Mouse (Mus musculus) mature B cell (primary cell): Measurements from ENCODE around the gene Cd8a.
"Not testable (repeated sequence)": the region's sequence is repeated elsewhere in the genome, so short reads cannot be mapped to it uniquely, and the experiment has no call there.

Experiments
- in situ Hi-C: fragments of 300-500 bp; cut with MboI; formaldehyde crosslinking; loops from 2 replicates; pipeline ENCODE4 v1.14.3; 2019

Cd8a gene

DNA sequence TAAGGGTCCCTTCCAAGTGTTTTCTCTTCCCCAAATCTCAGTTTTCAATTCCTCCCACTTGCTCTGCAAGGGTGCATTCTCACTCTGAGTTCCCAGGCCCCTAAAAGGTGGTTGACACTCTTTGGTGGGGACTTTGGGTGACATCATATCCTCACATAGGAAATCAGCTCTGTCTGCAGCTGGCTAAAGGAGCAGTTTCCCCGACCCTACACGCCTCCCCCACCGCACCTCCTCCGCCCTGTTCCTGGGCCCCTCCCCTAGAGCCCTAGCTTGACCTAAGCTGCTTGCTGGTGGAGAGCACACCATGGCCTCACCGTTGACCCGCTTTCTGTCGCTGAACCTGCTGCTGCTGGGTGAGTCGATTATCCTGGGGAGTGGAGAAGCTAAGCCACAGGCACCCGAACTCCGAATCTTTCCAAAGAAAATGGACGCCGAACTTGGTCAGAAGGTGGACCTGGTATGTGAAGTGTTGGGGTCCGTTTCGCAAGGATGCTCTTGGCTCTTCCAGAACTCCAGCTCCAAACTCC lies at the start of gene Cd8a:
Gene Cd8a (plus strand): TSS at position 179 of the 527 bp plus-strand sequence.
- in situ Hi-C loops: no loop called here

DNA sequence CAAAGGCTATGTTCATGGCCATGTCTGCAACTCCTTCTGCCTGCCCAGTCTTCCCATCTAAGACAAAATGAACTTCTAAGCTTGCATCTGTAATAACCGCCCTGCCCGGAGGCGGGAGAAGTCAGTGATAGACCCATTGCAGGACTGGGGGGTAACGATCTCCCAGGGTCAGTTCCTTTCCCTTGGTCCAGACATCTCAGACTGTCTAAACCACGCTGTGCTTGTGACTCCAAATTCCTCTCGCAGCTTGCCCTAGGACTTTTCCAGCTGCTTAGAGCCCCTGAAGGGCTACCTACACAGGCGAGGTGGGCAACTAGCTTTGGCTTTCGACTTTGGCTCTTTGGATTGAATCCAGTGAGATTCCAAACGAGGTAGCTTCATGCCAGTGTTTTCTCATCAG lies 48.4 kb upstream of the Cd8a start:
- in situ Hi-C loops: no loop called here

DNA sequence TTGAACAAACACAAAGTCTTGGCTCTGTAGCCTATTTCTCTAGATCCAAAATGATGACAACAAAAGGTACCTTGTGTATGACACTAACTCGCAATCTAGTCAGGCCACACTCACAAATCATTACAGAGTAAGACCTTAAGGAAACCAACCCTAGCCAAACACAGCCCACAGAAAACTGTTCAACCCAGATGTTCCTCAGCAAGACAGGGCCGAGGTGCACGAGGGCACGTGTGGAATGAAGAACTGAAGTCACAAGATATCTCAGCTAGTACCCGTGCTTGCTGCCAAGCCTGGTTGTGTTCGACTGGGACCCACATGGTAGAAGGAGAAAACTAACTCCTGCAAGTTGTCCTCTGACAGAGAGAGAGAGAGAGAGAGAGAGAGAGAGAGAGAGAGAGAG lies 43.3 kb upstream of the Cd8a start:
- in situ Hi-C loops: no loop called here

DNA sequence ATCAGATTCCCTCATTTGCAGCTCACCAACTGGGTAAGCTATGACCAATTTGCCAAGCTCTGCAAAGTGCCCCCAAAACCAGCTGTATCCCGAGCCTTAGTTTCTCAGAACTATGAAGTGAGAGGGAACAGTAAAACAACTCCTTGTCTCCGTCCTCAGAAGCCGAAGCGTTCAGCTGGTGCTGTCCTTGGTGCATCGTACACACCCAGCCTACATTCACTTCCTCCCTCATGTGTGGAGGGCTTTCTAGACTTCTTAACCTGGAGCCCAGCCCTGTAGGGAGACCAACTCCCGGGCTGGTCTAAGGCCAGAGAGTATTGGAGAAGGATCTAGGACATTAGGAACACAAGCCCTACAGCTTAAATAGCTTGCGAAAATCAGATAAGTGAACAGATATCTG lies 42.7 kb upstream of the Cd8a start:
- in situ Hi-C loops: no loop called here

DNA sequence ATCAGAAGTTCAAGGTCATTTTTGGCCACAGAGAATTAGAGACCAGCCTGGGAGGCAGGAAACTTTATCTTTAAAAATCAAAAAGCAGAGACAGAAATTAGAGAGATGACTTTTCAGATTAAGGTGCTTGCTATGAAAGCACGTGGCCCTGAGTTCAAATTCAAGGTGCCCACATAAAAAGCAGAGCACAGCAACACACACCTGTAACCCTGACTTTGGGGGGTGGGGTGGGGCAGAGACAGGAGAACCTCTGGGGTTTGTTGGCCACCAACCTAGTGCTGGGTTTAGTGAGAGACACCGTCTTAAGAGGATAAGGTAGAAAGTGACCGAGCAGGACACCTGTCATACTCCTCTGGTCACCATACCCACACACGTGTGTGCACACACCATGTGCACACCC lies 41.7 kb upstream of the Cd8a start:
- in situ Hi-C loops: not testable (repeated sequence)

DNA sequence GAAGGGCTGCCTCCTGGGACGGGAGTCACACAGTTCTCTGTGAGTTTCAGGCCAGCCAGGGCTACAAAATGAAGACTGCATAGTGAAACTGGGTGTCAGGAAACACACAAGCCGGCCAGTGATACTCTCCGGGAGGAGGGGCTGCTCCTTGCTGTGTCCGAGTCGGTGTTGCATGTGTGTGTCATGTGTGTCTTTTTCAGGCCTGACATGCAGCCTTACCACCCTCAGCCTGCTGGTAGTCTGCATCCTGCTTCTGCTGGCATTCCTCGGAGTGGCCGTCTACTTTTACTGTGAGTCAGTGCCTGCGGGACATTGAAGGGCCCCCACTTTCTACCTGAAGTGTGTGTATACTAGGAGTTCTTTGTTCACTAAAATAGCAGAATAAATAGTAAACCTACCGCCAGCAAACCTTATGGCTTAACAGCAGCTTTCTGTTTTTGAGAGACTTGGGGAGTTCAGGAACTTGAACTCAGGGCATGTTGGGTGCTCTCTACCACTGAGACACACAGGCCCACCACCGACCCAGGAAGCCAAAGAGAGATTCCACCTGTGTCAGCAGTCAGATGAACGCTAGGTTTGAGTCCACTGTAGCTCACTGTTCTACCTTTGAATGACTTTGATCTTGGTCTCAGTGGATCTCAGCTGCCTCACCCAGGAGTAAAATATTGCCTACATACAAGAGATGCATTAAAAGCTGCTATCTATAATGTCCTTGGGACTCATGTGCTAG lies 40.8 kb upstream of the Cd8a start:
- in situ Hi-C loops: no loop called here

DNA sequence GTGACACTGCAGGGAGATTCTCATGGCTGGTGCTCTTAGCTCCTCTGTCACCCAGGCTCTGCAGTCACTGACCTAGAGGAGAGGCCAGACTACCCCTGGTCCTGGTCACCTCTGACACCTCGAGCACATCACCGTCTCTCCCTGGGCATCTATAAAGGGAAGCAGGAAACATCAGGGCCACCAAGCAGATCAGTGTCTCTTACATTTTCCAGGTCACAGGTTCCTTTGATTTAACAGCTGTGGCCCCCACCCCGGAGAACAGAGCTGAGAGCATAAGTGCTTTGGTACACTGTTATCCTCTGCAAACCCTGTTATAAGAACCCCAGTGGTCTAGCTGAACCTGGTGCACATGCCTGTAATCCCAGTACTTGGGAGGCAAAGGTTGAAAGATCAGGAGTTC lies 40.2 kb upstream of the Cd8a start:
- in situ Hi-C loops: no loop called here

DNA sequence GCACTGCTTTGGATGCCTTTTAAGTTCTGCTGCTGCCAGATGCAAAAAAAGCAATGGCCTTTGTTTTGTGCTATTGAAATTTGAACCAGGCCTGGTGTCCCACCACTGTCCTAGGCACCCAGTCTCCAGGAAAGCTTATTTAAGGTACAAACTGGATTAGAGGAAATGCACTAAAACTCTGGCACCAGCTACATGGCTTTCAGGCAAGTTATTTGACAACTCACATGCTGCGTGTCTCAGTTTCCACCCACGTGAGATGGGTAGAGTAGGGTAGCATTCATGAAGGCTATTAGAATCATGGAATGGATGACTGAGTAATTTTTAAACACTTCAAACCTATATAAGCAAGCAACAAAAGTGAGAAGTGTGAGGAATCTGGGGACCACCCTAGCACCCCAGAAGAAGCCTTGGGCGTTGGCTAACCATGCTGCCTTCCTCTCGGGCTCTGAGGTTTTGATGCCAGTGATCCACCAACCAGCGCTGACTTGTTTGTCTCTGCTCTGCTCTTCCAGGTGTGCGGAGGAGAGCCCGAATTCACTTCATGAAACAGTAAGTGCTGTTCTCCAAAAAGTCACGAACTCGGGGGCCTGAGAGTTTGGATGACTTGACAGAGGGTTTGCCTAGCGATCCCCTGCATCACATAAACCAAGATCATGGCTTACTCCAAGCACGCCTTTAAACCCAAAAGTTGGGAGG lies 39.5 kb upstream of the Cd8a start:
- in situ Hi-C loops: no loop called here

DNA sequence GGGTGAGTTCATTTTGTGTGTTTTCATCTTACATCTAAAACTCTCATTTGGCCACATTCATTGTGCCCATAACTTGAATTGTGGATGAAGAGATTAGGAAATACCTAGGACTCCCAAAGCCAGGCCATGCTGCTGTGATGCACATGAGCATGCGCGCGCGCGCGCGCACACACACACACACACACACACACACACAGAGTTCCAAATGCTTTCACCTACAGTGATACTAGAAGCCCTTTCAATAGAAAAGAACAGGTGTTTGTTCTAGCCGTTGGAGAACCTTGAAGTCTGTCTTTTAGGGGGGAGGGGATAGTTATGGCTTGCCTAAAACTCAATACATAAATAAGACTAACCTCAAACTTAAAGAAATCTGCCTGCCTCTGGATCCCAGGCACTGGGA lies 35.6 kb upstream of the Cd8a start:
- in situ Hi-C loops: no loop called here

DNA sequence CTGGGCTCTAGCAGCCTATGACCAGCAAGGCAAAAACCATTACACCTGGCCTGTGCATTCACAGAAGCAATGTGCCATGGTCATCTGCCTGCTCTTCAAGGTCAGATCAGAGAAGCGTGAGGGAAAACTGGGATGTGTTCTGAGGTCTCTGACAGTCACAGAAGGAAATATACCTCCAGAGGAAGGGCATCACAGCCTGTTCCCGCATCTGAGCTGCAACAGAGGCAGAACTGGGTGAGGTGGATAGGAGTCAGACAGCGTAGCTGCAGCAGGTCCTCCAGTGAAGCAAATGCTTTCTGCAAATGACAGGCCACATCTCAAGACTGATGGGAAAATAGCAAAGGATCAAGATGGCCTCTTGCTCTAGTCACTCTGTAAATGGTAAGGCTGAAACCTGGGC lies 34.3 kb upstream of the Cd8a start:
- in situ Hi-C loops: no loop called here

DNA sequence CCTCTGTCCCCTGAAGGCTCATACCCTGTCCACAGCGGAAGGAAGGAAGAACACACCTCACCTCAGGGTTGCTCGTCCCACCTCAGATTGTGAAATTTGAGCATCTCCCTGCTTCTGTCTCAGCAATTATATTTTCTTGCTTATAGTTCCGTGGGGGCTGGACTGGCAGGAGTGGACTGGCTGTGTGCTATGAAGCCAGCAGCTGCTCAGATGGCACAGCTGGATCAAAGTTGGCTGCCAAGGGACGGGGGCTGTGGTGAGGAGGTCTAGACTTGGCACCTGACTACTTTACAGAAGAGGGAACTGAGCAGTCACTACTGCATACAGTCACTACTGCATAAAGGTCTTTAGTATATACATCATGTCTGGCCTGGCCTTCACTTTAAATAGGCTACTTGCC lies 33.9 kb upstream of the Cd8a start:
- in situ Hi-C loops: no loop called here

DNA sequence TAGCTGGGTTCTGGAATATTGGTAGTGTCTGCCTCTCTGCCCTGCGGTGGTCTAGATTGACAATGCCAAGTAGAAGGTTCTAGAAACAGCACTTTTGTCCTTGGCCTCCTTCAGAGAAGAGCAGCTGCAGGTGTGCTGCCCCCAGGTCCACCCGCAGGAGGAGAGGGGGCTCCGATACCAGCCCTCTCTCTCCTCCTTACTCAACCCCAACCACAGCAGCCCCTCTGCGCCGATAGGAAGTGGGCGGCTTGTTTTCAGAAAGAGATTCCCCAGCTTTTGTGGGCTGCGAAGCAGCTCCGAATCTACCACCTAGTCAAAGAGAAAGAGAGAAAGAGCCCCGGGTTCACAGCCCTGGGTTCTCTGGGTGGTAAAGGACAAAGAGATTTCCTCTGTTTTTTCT lies 32.0 kb upstream of the Cd8a start:
- in situ Hi-C loops: no loop called here

DNA sequence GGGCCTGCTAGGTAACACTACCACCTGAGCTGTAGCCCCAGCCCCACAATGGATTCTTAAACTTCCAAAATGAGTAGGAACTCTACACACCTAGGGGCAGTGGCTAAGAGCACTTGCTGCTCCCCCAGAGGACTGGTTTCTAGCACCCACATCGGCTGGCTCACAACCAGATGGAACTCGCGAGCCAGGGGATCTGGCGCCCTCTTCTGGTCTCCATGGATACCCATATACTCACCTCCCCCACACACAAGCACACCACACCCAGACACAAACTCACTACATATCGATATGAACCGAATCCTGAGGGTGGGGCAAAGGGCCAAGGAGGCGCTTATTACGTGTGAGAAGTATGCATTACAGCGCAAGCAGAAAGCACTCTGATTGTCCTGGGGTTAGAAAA lies 25.2 kb upstream of the Cd8a start:
- in situ Hi-C loops: no loop called here

DNA sequence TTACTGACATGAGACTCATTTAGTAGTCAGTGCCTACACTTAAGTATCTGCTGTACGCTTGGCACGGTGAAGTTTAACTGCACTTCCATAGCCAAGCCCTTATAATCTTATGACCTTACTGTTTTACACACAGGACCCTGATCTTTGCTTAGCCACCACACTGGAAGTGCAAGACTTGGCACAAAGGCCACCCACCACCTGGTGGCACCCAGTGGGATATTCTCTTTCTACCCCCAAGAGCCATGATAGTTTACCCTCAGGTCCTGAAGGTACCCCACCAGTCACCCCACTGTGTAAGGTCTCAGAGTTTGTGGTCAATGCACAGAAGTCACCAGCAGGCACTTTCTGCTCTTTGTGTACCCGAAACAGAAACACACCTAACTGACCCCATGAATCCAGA lies 22.0 kb upstream of the Cd8a start:
- in situ Hi-C loops: no loop called here

DNA sequence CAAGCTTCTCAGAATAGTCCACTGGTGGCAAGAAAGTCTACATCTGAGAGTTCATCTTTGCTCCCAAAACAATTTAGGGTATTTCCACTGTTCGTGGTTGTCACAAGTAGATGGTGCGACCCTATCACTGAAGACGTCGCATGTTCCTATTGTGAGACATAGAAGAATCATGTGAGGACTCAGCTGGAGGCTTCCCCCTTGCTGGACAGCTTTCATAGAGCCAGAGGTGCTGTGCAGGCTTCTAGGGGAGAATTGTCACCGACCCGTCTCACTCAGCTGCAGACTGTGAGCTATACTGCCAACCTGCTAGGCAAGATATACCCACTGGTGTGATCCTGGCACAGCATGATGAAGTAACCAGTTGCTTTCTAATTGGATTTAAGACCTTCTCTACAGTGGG lies 21.0 kb upstream of the Cd8a start:
- in situ Hi-C loops: no loop called here

DNA sequence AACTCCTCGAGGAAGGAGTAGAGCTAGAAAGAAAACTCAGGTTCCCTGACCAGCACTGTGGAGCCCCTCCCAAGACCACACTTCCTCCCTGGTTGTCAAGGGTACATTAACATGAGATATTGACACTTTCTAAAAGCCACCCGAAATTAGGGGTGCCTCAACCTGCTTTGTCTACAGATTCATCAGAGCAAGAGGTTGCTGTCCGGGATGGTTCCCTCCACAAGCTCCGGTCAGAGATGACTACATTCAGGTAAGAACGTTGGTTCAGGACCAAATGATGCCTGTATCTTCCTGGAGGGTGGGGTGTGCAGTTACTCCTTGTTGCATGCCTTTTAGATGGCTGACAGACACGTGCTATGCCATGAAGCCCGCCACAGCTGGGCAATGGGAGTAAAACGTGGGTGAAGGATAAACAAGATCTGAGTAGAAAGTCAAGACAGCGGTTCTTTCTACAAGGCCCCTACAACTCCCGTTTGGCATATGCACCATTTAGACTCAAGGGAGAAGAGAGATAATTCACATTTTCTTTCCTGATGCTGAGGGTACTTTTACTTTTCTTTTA lies 20.3 kb upstream of the Cd8a start:
- in situ Hi-C loops: no loop called here

DNA sequence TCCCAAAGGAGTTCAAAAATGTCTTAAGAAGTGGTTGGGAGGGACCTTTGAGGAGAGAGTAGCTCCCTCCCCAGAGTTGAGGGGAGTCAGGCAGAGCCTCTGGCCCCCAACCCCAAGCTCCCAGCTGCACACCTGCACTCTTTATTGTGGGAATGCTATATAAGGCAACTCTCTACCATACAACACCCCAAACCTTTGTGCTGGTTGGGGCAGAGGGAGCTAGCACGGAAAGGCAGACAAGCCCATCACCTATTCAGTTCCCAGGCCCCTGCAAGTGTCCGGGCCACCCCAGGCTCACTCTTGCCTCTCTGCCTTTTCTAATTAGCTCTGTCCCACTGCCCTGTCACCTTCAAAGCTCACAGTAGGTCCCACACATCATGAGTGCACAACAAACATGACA lies 19.5 kb upstream of the Cd8a start:
- in situ Hi-C loops: no loop called here

DNA sequence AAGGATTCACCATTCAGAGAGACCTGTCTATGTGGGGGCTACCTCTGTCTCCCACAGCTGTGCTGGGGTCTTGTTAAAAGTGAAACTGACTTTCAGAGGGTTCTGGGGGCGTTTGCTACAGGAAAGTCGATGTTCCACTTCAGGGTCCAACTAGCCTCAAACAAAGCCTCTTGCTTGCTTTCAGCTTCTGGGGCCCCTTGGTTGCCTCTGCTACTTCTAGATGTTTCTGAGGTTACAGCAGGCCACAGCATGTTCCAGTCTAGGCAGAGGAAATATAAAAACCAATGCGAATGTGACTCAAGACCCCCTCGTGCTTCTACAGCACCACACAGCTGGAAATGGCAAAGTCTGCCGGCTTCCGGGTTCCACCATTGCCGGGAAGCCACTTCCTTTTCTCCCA lies 15.7 kb upstream of the Cd8a start:
- in situ Hi-C loops: no loop called here

DNA sequence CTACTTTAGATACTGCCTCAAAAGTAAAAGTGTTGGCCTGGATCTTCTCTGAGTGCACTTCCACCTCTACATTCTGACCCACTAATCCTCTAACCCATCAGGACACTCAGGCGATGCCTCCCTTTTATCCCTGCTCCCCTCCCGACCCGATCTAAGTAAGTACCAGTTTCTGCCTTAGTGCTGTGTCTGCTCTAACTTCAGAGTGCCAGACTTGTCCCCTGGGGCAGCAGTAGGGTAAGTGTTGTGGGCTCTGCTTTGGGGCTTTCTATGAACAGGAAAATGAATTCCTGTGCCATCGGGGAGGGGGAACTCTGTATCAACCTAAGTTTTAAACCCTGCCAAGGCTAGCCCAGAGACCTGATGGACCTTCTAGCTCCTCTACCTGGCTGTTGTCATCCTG lies 13.0 kb upstream of the Cd8a start:
- in situ Hi-C loops: no loop called here

DNA sequence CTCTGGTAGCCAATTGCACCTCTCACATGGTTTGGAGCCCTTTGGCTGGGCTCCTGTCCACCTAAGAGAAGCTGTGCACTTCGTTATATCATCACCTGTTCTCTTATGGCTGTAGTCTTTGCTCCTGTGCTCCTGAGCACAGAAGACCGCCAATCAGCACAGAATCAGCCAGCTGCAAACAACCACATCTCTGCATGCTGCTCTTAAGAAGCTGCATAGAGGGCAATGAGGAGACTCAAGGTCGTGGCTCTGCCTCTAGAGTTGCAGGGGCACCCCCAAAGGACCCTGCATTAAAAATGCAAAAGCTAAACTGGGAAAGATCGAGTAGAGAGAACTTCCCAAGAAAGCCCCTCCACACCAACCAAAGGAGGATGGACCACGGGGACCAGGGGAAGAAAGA lies 12.5 kb upstream of the Cd8a start:
- in situ Hi-C loops: no loop called here

DNA sequence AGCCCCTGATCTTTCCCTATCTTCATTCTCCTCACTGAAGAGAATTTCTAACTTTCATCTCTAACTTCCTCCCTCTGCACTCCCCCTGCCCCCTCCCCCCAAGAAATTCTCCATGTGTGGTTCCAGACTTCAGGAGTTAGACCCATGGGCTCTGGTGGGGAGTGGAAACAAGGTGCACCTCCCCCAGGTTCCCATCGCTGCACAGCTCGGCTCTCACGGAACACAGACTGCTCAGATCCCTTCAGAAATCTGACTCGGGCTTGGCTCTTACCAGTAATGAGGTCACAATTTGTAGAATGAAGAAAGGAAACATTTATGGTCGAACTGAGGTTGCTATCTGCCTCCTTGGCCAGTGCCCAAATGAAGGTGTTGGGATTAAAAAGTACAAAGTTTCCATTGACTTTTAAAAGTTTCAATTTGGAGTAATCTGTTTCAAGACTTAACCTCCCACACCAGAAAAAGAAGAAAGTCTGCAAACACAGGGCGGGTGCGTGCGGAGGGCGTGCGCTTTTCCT lies 12.0 kb upstream of the Cd8a start:
- in situ Hi-C loops: no loop called here

DNA sequence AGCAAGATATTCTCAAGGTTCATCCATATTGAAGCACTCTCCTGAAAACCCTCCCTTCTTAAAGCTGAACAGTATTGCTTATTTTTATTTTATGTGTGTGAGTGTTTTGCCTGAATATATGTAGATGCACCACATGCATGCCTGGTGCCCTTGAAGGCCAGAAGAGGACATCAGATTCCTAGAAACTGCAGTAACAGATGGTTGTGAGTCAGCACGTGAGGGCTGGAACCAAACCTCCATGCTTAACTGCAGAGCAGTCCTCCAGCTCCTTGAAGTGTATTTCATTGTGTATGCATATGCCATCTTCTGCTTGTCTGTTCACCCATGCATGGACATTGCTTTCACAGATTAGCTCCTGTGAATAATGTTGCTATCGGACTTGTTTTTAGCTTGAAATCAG lies 9.2 kb upstream of the Cd8a start:
- in situ Hi-C loops: no loop called here

DNA sequence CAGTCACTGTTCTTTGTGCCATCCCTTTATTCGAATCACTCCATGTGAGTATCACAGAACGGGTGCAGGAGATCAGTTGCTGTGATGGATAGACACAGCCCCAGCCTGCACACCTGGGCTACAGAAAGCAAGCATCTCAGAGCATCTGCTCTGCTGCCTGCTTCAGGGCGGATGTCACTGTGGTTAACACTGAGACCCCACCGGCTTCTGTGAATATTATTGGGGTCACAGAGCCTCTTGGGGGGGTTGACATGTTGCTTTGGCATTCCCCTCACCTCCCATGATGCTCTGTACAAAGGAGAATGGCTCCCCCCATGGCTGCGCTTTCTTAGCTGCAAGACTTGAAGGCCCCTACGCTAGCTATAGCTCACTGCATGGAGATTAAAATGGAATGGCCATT lies 3.8 kb upstream of the Cd8a start:
- in situ Hi-C loops: no loop called here
